Mouse (Mus musculus) midbrain, embryonic 16.5 days (tissue): Measurements from ENCODE around the gene Mecom. TPM values are rescaled to one million over a fixed set of nuclear protein-coding genes. Genes with fewer than 3 reads are reported as not detected.

Source experiments
- ATAC-seq: fragments of 200-750 bp; cut with Nextera tagmentation; 2 replicates; pipeline ENCODE4 v1.8.0; 2017; ENCODE audit warnings: moderate TSS enrichment
- H3K27ac ChIP-seq: fragments of 300-500 bp; sonication (generic); 2 replicates; pipeline ENCODE4 v1.5.1; 2014; ENCODE audit warnings: mild to moderate bottlenecking, low read length, mixed read lengths
- H3K27me3 ChIP-seq: fragments of 300-500 bp; sonication (generic); 2 replicates; pipeline ENCODE4 v1.6.1; 2014; ENCODE audit warnings: low read depth, low read length, mixed read lengths; ENCODE audit not compliant: control insufficient read depth, insufficient read depth
- H3K36me3 ChIP-seq: fragments of 300-500 bp; sonication (generic); 2 replicates; pipeline ENCODE4 v1.6.1; 2014; ENCODE audit warnings: mild to moderate bottlenecking, low read length, moderate library complexity, mixed read lengths; ENCODE audit not compliant: control insufficient read depth, insufficient read depth
- H3K4me1 ChIP-seq: fragments of 300-500 bp; sonication (generic); 2 replicates; pipeline ENCODE4 v1.6.1; 2014; ENCODE audit warnings: mild to moderate bottlenecking, low read length, mixed read lengths; ENCODE audit not compliant: control insufficient read depth, insufficient read depth
- H3K4me2 ChIP-seq: fragments of 300-500 bp; sonication (generic); 2 replicates; pipeline ENCODE4 v1.6.1; 2014; ENCODE audit warnings: mild to moderate bottlenecking, low read length, mixed read lengths
- H3K4me3 ChIP-seq: fragments of 300-500 bp; sonication (generic); 2 replicates; pipeline ENCODE4 v1.5.1; 2014; ENCODE audit warnings: low read depth, mild to moderate bottlenecking, low read length, moderate library complexity, mixed read lengths
- H3K9ac ChIP-seq: fragments of 300-500 bp; sonication (generic); 2 replicates; pipeline ENCODE4 v1.6.1; 2014; ENCODE audit warnings: low read depth, low read length, mixed read lengths
- H3K9me3 ChIP-seq: fragments of 300-500 bp; sonication (generic); replicated peaks from 2 replicates; pipeline ENCODE4 v1.6.1; 2014; ENCODE audit warnings: mild to moderate bottlenecking, low read length, mixed read lengths; ENCODE audit not compliant: control insufficient read depth, poor library complexity, severe bottlenecking
- WGBS: fragments of 180-500 bp; shearing (Covaris S2); extraction: QIAGEN DNeasy Blood & Tissue Kit; methylation state at CpG from one replicate; pipeline ENCODE4 v1.1.7; 2014; 5-methylcytosine and 5-hydroxymethylcytosine counted together
- polyA plus RNA-seq: library from polyadenylated mRNA; unstranded; fragments of >200 nt; fragmentation: Nextera tagmentation; extraction: Ambion mirVana; gene quantifications from 2 replicates; pipeline ENCODE4 v1.2.1, GENCODE M21; 2015

Mecom gene
- polyA plus RNA-seq, 1 experiment from 2014 or later = 4.0 TPM

- H3K4me1 ChIP-seq = no peaks in the 10 kb centered on the region
- no peaks in the 10 kb centered on the region for H3K36me3 ChIP-seq
- no peak overlapping the region for H3K4me2 ChIP-seq
- no peak overlapping the region for H3K4me3 ChIP-seq
- no peak overlapping the region for H3K27ac ChIP-seq
- 76% methylated on average over 5 of the region's 5 CpGs for WGBS
- ATAC-seq = no peak
- H3K9me3 ChIP-seq = no peaks in the 10 kb centered on the region
- H3K27me3 ChIP-seq = no peaks in the 10 kb centered on the region
- H3K9ac ChIP-seq = no peak overlapping the region
Observed at GRCm38 (mm10) chr3:30257776-30258175, 290.0 kb downstream of the Mecom start.

GRCm38 (mm10) chr3:30256896-30257295 is 290.9 kb downstream of the Mecom start:
- H3K9me3 ChIP-seq = no peaks in the 10 kb centered on the region
- no peak overlapping the region for H3K4me3 ChIP-seq
- WGBS = 77% methylated on average over 7 of the region's 7 CpGs
- H3K9ac ChIP-seq = no peak overlapping the region
- no peaks in the 10 kb centered on the region for H3K4me1 ChIP-seq
- no peaks in the 10 kb centered on the region for H3K36me3 ChIP-seq
- no peak for ATAC-seq
- no peaks in the 10 kb centered on the region for H3K27me3 ChIP-seq
- no peak overlapping the region for H3K27ac ChIP-seq
- no peak overlapping the region for H3K4me2 ChIP-seq

GRCm38 (mm10) chr3:30255828-30256227 is 292.0 kb downstream of the Mecom start:
- Histone ChIP-seq H3K9ac (no peak overlapping the region), H3K4me3 (no peak overlapping the region), H3K27ac (no peak overlapping the region), H3K4me1 (no peaks in the 10 kb centered on the region), H3K9me3 (no peaks in the 10 kb centered on the region), H3K4me2 (no peak overlapping the region), H3K27me3 (no peaks in the 10 kb centered on the region), H3K36me3 (no peaks in the 10 kb centered on the region)
- WGBS = 92% methylated on average over 5 of the region's 5 CpGs
- ATAC-seq = no peak

- Histone ChIP-seq H3K27me3 (no peaks in the 10 kb centered on the region), H3K9me3 (no peaks in the 10 kb centered on the region), H3K27ac (no peak overlapping the region), H3K4me2 (no peak overlapping the region), H3K36me3 (no peaks in the 10 kb centered on the region), H3K9ac (no peak overlapping the region), H3K4me1 (no peaks in the 10 kb centered on the region), H3K4me3 (no peak overlapping the region)
- WGBS = 62% methylated on average over 7 of the region's 7 CpGs
- ATAC-seq = no peak
Observed at GRCm38 (mm10) chr3:30254451-30254850, 293.4 kb downstream of the Mecom start.

- ATAC-seq = no peak
- H3K9ac ChIP-seq = no peak overlapping the region
- no peak overlapping the region for H3K4me2 ChIP-seq
- no peaks in the 10 kb centered on the region for H3K9me3 ChIP-seq
- no peaks in the 10 kb centered on the region for H3K36me3 ChIP-seq
- H3K27ac ChIP-seq = no peak overlapping the region
- H3K27me3 ChIP-seq = no peaks in the 10 kb centered on the region
- no peak overlapping the region for H3K4me3 ChIP-seq
- H3K4me1 ChIP-seq = no peaks in the 10 kb centered on the region
- WGBS = 90% methylated on average over 5 of the region's 5 CpGs
Observed at GRCm38 (mm10) chr3:30253714-30254113, 294.1 kb downstream of the Mecom start.

GRCm38 (mm10) chr3:30248656-30249384 is 299.0 kb downstream of the Mecom start:
- no peak overlapping the region for H3K27ac ChIP-seq
- no peaks in the 10 kb centered on the region for H3K36me3 ChIP-seq
- no peaks in the 10 kb centered on the region for H3K4me1 ChIP-seq
- WGBS = 94% methylated on average over 4 of the region's 4 CpGs
- no peaks in the 10 kb centered on the region for H3K27me3 ChIP-seq
- no peak overlapping the region for H3K4me2 ChIP-seq
- ATAC-seq = no peak
- H3K9ac ChIP-seq = no peak overlapping the region
- no peaks in the 10 kb centered on the region for H3K9me3 ChIP-seq
- no peak overlapping the region for H3K4me3 ChIP-seq

- H3K27ac ChIP-seq = no peak overlapping the region
- H3K4me3 ChIP-seq = no peak overlapping the region
- no peaks in the 10 kb centered on the region for H3K9me3 ChIP-seq
- no peaks in the 10 kb centered on the region for H3K4me1 ChIP-seq
- H3K36me3 ChIP-seq = no peaks in the 10 kb centered on the region
- WGBS = 89% methylated on average over 5 of the region's 5 CpGs
- H3K9ac ChIP-seq = no peak overlapping the region
- no peak overlapping the region for H3K4me2 ChIP-seq
- ATAC-seq = no peak
- H3K27me3 ChIP-seq = no peaks in the 10 kb centered on the region
Observed at GRCm38 (mm10) chr3:30247256-30247655, 300.6 kb downstream of the Mecom start.

- WGBS = 88% methylated on average over 12 of the region's 12 CpGs
- H3K27me3 ChIP-seq = no peaks in the 10 kb centered on the region
- no peaks in the 10 kb centered on the region for H3K4me1 ChIP-seq
- ATAC-seq = no peak
- H3K27ac ChIP-seq = no peak overlapping the region
- no peak overlapping the region for H3K4me3 ChIP-seq
- no peaks in the 10 kb centered on the region for H3K9me3 ChIP-seq
- H3K36me3 ChIP-seq = no peaks in the 10 kb centered on the region
- H3K4me2 ChIP-seq = no peak overlapping the region
- H3K9ac ChIP-seq = no peak overlapping the region
Observed at GRCm38 (mm10) chr3:30246431-30247041, 301.3 kb downstream of the Mecom start.

GRCm38 (mm10) chr3:30245950-30246349 is 301.9 kb downstream of the Mecom start:
- 76% methylated on average over 5 of the region's 5 CpGs for WGBS
- no peaks in the 10 kb centered on the region for H3K27me3 ChIP-seq
- no peaks in the 10 kb centered on the region for H3K4me1 ChIP-seq
- no peak overlapping the region for H3K9ac ChIP-seq
- H3K9me3 ChIP-seq = no peaks in the 10 kb centered on the region
- no peak overlapping the region for H3K27ac ChIP-seq
- H3K4me2 ChIP-seq = no peak overlapping the region
- H3K36me3 ChIP-seq = no peaks in the 10 kb centered on the region
- no peak overlapping the region for H3K4me3 ChIP-seq
- ATAC-seq = no peak
